Mouse (Mus musculus) MEL (cell line): ENCODE data around the gene Cyp39a1. TPM values are rescaled to one million over a fixed set of nuclear protein-coding genes. Genes with fewer than 3 reads are reported as not detected.

ENCODE experiments used
- DNase-seq: peaks from one replicate; pipeline ENCODE4 v3.0.0; 2011; ENCODE audit warnings: low read depth, low spot score
- H3K27ac ChIP-seq: 2 replicates; pipeline ENCODE4 v1.5.1; 2012; ENCODE audit warnings: low read depth, mild to moderate bottlenecking, control low read depth, low read length, moderate library complexity; ENCODE audit not compliant: control insufficient read depth
- H3K27me3 ChIP-seq, 2 experiments: fragments of 150-350 bp in 1 of 2; sonication (generic) in 1 of 2; 2 replicates each; pipeline ENCODE4 v1.6.1; 2012; ENCODE audit warnings: low read length in 2 of 2, mild to moderate bottlenecking in 2 of 2, improper control_type of control experiment in 1 of 2, moderate library complexity in 1 of 2; ENCODE audit not compliant: insufficient read depth in 2 of 2, control insufficient read depth in 1 of 2
- H3K36me3 ChIP-seq, 2 experiments: 2 replicates each; pipeline ENCODE4 v1.6.1; 2012 to 2014; ENCODE audit warnings: low read length in 2 of 2, improper control_type of control experiment in 1 of 2, inconsistent platforms in 1 of 2, mild to moderate bottlenecking in 1 of 2; ENCODE audit not compliant: insufficient read depth in 2 of 2, control insufficient read depth in 1 of 2
- H3K4me1 ChIP-seq, 2 experiments: fragments of 150-350 bp in 1 of 2; sonication (generic) in 1 of 2; 2 replicates each; pipeline ENCODE4 v1.6.1; 2012; ENCODE audit warnings: low read length in 2 of 2, improper control_type of control experiment in 1 of 2, mild to moderate bottlenecking in 1 of 2; ENCODE audit not compliant: insufficient read depth in 2 of 2, control insufficient read depth in 1 of 2
- H3K4me3 ChIP-seq, 2 experiments: fragments of 150-350 bp in 1 of 2; sonication (generic) in 1 of 2; 2 replicates each; pipeline ENCODE4 v1.5.1; 2012; ENCODE audit warnings: low read depth in 2 of 2, low read length in 2 of 2, mild to moderate bottlenecking in 2 of 2, moderate library complexity in 2 of 2, control low read depth in 1 of 2, improper control_type of control experiment in 1 of 2; ENCODE audit not compliant: control insufficient read depth in 1 of 2, insufficient read depth in 1 of 2
- H3K79me2 ChIP-seq: 2 replicates; pipeline ENCODE4 v1.6.1; 2012; ENCODE audit warnings: mild to moderate bottlenecking, low read length, moderate library complexity; ENCODE audit not compliant: control insufficient read depth, poor library complexity, insufficient read depth
- H3K9ac ChIP-seq: 2 replicates; pipeline ENCODE4 v1.6.1; 2012; ENCODE audit warnings: low read depth, mild to moderate bottlenecking, control low read depth, low read length, moderate library complexity; ENCODE audit not compliant: control insufficient read depth, poor library complexity, severe bottlenecking
- H3K9me3 ChIP-seq: fragments of 150-350 bp; sonication (generic); replicated peaks from 2 replicates; pipeline ENCODE4 v1.6.1; 2012; ENCODE audit warnings: mild to moderate bottlenecking, low read length, improper control_type of control experiment, moderate library complexity; ENCODE audit not compliant: insufficient read depth
- E2F4 ChIP-seq: IDR thresholded peaks from 2 replicates; pipeline ENCODE4 v1.6.1; 2011; ENCODE audit warnings: low read depth, low read length, improper control_type of control experiment, borderline replicate concordance
- GABPA ChIP-seq: IDR thresholded peaks from 2 replicates; pipeline ENCODE4 v1.6.1; 2012; ENCODE audit warnings: low read depth, mild to moderate bottlenecking, inconsistent platforms, low read length, improper control_type of control experiment, moderate library complexity
- GATA1 ChIP-seq: IDR thresholded peaks from 2 replicates; pipeline ENCODE4 v1.6.1; 2011; ENCODE audit warnings: low read depth, low read length, improper control_type of control experiment
- KAT2A ChIP-seq: conservative IDR thresholded peaks from 2 replicates; pipeline ENCODE4 v1.6.1; 2012; ENCODE audit warnings: low read depth, low read length, improper control_type of control experiment, inconsistent platforms
- MAZ ChIP-seq: IDR thresholded peaks from 2 replicates; pipeline ENCODE4 v1.6.1; 2012; ENCODE audit warnings: low read depth, mild to moderate bottlenecking, inconsistent platforms, low read length, improper control_type of control experiment
- MEF2A ChIP-seq: IDR thresholded peaks from 2 replicates; pipeline ENCODE4 v1.6.1; 2014; ENCODE audit warnings: low read depth, mild to moderate bottlenecking, inconsistent platforms, low read length, improper control_type of control experiment; ENCODE audit not compliant: poor library complexity, insufficient replicate concordance, severe bottlenecking; ENCODE audit errors: extremely low read depth
- MYC ChIP-seq: IDR thresholded peaks from 2 replicates; pipeline ENCODE4 v1.6.1; 2011; ENCODE audit warnings: low read depth, mild to moderate bottlenecking, low read length, improper control_type of control experiment, moderate library complexity
- NRF1 ChIP-seq: IDR thresholded peaks from 2 replicates; pipeline ENCODE4 v1.6.1; 2014; ENCODE audit warnings: low read depth, mild to moderate bottlenecking, inconsistent platforms, low read length, improper control_type of control experiment, moderate library complexity; ENCODE audit not compliant: poor library complexity, insufficient read depth, severe bottlenecking
- POLR2A ChIP-seq, 2 experiments: IDR thresholded peaks; 2 replicates each; pipeline ENCODE4 v1.6.1; 2011 to 2012; ENCODE audit warnings: low read length in 2 of 2, mild to moderate bottlenecking in 2 of 2, control low read depth in 1 of 2, improper control_type of control experiment in 1 of 2, low read depth in 1 of 2, moderate library complexity in 1 of 2; ENCODE audit not compliant: control insufficient read depth in 1 of 2, insufficient read depth in 1 of 2, poor library complexity in 1 of 2
- POLR2AphosphoS2 ChIP-seq: IDR thresholded peaks from 2 replicates; pipeline ENCODE4 v1.6.1; 2011; ENCODE audit warnings: low read length, improper control_type of control experiment
- SIN3A ChIP-seq: IDR thresholded peaks from 2 replicates; pipeline ENCODE4 v1.6.1; 2012; ENCODE audit warnings: low read length, improper control_type of control experiment, inconsistent platforms
- TCF12 ChIP-seq: IDR thresholded peaks from 2 replicates; pipeline ENCODE4 v1.6.1; 2014; ENCODE audit warnings: low read depth, mild to moderate bottlenecking, inconsistent platforms, low read length, improper control_type of control experiment, moderate library complexity
- UBTF ChIP-seq: IDR thresholded peaks from 2 replicates; pipeline ENCODE4 v1.6.1; 2012; ENCODE audit warnings: low read depth, mild to moderate bottlenecking, inconsistent platforms, low read length, improper control_type of control experiment, moderate library complexity, borderline replicate concordance; ENCODE audit not compliant: insufficient read depth
- USF1 ChIP-seq: IDR thresholded peaks from 2 replicates; pipeline ENCODE4 v1.6.1; 2014; ENCODE audit warnings: low read depth, mild to moderate bottlenecking, inconsistent platforms, low read length, improper control_type of control experiment, moderate library complexity
- ZMIZ1 ChIP-seq: IDR thresholded peaks from 2 replicates; pipeline ENCODE4 v1.6.1; 2012; ENCODE audit warnings: low read depth, mild to moderate bottlenecking, inconsistent platforms, low read length, improper control_type of control experiment, moderate library complexity
- polyA plus RNA-seq, 2 experiments: library from polyadenylated mRNA; stranded (reverse) in 1 of 2; unstranded in 1 of 2; fragments of >175 nt in 1 of 2; fragments of >200 nt in 1 of 2; gene quantifications; 2 replicates each; pipeline versions ENCODE4 v1.2.1 to v1.2.4; 2012; ENCODE audit warnings: low replicate concordance in 2 of 2, low read depth in 1 of 2; ENCODE audit not compliant: insufficient read length in 2 of 2, insufficient read depth in 1 of 2, missing spikeins in 1 of 2
- total RNA-seq: library from RNA; depleted of rRNA; stranded (reverse); fragments of 300-350 nt; gene quantifications from 2 replicates; pipeline ENCODE4 v1.2.3, GENCODE M21; 2012

Gene Cyp39a1
- total and polyA plus RNA-seq, 3 experiments = not detected

DNA sequence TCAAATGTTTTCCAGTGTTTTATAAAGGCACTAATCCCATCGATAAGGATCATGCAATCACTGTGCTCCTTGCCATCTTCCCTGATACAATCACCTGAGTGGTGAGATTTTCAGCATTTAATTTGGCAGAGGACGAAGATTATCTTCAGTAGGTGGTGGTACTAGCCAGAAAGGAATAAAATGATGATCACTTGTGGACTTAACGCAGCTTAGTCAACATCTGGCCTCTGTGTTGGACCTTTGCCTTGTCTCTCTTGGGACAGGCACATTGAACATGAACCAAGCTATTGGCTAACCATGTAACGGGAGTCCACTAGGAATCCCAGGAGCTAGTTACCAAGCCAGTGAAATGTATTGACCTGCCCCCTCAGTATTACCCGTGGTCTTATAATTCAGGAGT, 17.4 kb downstream of the Cyp39a1 start:
- no peak overlapping the region for H3K27ac ChIP-seq

DNA sequence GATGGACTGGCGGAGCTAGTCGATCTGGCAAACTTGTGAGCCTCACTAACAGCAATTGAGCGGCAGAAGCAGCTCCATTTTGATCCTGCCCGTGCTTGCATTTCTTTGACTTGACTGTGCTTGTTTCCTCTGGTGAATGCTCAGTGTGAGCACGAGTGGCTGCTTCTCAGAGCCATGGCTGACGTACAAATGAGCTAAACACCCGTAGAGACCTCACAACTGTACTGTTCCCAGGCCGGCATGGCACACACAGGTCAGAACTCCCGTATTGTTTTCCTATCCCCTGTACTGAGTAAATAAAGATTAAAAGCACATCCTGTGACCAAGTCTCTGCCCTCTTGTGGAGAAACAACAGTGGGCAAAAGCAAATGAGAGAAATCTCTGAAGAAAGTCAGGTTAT, 22.4 kb downstream of the Cyp39a1 start:
- Histone ChIP-seq H3K27me3 (no peaks in the 10 kb centered on the region), H3K36me3 (no peaks in the 10 kb centered on the region), H3K4me1 (no peaks in the 10 kb centered on the region), H3K79me2 (no peaks in the 10 kb centered on the region), H3K9me3 (no peaks in the 10 kb centered on the region), H3K9ac (no peak overlapping the region), H3K27ac (no peak overlapping the region), H3K4me3 (no peak overlapping the region)
- no peak for TF ChIP-seq GATA1
- no peak for TF ChIP-seq KAT2A
- TF ChIP-seq POLR2AphosphoS2 = no peak
- no peak for TF ChIP-seq GABPA
- TF ChIP-seq NRF1 = no peak
- no peak for TF ChIP-seq USF1
- TF ChIP-seq MAZ = no peak
- TF ChIP-seq TCF12 = no peak
- no peak for TF ChIP-seq ZMIZ1
- TF ChIP-seq UBTF = no peak
- no peak for TF ChIP-seq POLR2A (IDR thresholded peaks at IDR 0.05; ENCODE audit: control insufficient read depth in 1 of 2, insufficient read depth in 1 of 2, low read depth in 1 of 2, low read length in 2 of 2, poor library complexity in 1 of 2)
- no peak for TF ChIP-seq MEF2A
- no peak for TF ChIP-seq E2F4
- TF ChIP-seq MYC = no peak
- DNase-seq = no peak

More for the DNA sequence above, 17.4 kb downstream of the Cyp39a1 start:
- no peak for DNase-seq
- no peak for TF ChIP-seq SIN3A
- no peak for TF ChIP-seq GATA1
- TF ChIP-seq, all 39 proteins: peak for 0
- no peaks in the 10 kb centered on the region for H3K4me1 ChIP-seq
- no peak overlapping the region for H3K9ac ChIP-seq
- H3K27me3 ChIP-seq = no peaks in the 10 kb centered on the region
- no peaks in the 10 kb centered on the region for H3K79me2 ChIP-seq
- H3K9me3 ChIP-seq = no peaks in the 10 kb centered on the region
- no peak overlapping the region for H3K4me3 ChIP-seq
- H3K36me3 ChIP-seq = no peaks in the 10 kb centered on the region
